Mouse (Mus musculus) megakaryocyte, embryonic 14.5 days (primary cell): ENCODE results near the gene Slc44a3.
"Not testable (repeated sequence)": the region's sequence is repeated elsewhere in the genome, so short reads cannot be mapped to it uniquely, and the experiment has no call there.

ENCODE experiments used
- FLI1 ChIP-seq: IDR thresholded peaks from 2 replicates; pipeline ENCODE4 v1.6.1; 2012; ENCODE audit warnings: low read length, inconsistent platforms, mixed read lengths
- GATA1 ChIP-seq: IDR thresholded peaks from 3 replicates; pipeline ENCODE4 v1.6.1; 2012; ENCODE audit warnings: mixed read lengths, low read length, inconsistent platforms, borderline replicate concordance

DNA sequence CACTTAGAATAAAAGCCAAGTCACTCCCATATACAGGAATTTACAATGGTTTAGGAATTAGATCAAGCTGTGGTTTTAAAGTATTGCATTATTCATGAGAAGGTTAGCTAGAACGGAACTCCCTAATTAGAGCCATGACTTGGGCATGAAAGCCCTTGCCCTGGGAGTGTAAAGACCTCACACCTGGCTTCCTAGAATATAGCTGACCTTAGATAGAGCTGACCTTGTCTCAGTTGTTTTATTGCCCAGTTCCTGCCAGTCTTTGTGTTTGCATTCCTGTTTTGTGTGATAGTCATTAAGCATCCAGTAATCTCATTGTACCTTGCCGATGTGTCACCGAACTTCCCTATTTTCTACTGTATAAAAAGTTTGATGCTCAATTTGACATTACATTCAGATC, 6.6 kb upstream of the Slc44a3 start:
- not testable (repeated sequence) for TF ChIP-seq GATA1, FLI1
